Mouse (Mus musculus) T-cell, adult 2 months (primary cell): ENCODE data around the gene Retreg1.
A peak's percentile ranks its signal among the peaks of the same experiment; 100 is the strongest.

Experiments used
- DNase-seq: peaks from one replicate; pipeline ENCODE4 v3.0.0; 2022; ENCODE audit warnings: low spot score

Gene Retreg1

GRCm38 (mm10) chr15:25880192-25880591, 37.2 kb downstream of the Retreg1 start:
- DNase-seq, result no peak

DNA sequence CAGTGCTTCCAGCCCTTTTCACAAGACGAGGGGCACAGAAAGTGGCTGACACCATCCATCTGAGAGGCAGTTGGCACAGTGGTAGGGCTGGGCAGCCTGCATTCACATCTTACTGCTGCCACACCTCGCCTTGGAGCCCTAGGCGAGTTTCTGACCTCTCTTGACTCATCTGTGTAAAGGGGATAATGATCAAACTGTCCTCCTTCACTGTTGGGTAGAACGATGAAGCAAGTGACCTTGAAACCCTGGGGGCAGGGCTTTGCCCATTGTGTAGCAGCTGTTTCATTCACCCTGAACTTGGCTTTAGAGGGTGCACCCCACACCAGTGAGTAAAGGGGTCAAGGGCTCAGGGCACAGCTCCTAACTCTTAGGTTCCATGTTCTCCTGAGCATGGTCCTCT, 39.0 kb downstream of the Retreg1 start:
- DNase-seq, result no peak

GRCm38 (mm10) chr15:25884416-25884958, 41.5 kb downstream of the Retreg1 start:
- no peak for DNase-seq

- no peak for DNase-seq
These were observed 43.6 kb downstream of the Retreg1 start for GRCm38 (mm10) chr15:25886581-25887011.

DNA sequence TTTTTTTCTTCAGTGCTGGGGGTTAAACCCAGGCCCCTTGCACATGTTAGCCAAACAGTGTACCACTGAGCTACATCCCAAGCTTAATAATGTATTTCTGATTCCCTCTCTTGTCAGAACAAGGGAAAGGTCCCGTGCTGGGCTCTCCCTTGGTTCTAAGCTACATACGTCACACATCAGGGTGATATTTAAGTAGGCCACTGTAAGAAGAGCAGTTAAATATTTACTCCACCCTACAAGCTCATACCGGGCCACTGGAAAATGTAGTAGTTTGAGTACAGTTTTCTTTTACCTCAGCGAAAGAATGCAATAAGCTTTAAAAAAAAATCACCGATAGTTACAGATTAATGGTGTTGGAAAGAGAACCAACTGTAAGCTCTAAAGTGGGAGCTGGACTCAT, 46.9 kb downstream of the Retreg1 start:
- DNase-seq, result no peak

GRCm38 (mm10) chr15:25891556-25891955, 48.6 kb downstream of the Retreg1 start:
- peak; percentile 78 for DNase-seq

GRCm38 (mm10) chr15:25893327-25893726, 50.3 kb downstream of the Retreg1 start:
- no peak for DNase-seq

GRCm38 (mm10) chr15:25896783-25897182, 53.8 kb downstream of the Retreg1 start:
- DNase-seq, result no peak

GRCm38 (mm10) chr15:25897617-25898016, 54.6 kb downstream of the Retreg1 start:
- DNase-seq, result peak; percentile 29

DNA sequence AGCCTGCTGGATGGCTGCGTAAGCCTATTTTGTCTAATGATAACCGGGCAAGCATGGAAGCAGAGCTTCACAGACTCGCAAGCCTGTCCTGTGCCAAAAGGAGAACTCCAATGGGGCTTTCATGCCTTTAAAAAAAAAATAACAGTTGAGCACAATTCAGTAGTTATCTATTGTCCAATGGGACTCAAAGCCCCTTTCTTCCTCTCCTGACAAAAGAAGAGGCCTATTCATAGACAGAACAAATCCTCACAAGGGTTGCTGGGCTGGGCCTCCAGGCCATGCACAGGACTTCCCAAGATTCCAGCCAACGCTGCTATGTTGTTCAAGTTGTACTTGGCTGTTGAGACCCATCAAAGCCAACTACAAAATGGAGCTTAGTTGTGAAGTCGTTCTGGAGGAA, 56.0 kb downstream of the Retreg1 start:
- DNase-seq, result no peak

GRCm38 (mm10) chr15:25900540-25900939, 57.6 kb downstream of the Retreg1 start:
- DNase-seq, result peak; percentile 69

- DNase-seq, result peak; percentile 43
These were observed 60.1 kb downstream of the Retreg1 start for GRCm38 (mm10) chr15:25902931-25903615.

GRCm38 (mm10) chr15:25904435-25905021, 61.5 kb downstream of the Retreg1 start:
- DNase-seq, result no peak

DNA sequence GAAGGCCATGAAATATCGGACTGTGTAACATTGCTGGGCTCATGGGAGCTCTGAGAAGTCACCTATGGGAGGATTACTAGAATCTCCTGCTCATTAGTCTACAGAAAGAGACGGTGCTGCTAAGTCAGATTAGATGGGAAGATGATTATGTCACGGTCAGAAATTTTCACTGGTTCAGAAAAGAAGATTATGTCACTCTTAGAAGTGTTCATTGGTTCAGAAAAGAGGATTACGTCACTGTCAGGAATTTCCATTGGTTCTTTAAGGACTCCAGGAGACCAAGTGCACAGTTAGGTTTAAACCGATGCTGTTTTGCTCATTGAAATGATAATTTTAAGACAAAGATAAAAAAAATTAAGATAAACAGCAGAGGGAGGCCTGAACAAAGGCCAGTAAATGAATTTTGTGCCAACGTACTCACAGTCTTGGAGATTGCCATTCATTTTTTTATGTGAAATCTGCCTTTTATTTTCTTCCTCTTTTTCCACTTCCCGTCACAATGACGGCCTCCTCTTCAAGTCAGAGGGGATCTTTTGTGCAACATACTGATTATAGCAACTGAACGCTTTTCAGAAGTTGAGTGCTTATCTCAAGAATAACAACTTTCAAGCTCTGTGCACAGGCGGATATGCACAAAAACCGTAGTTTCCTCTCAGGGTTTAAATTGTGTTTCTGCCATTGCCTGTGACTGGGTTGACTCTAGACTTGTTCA, 67.0 kb downstream of the Retreg1 start:
- peak; percentile 26 for DNase-seq

- no peak for DNase-seq
These were observed 67.5 kb downstream of the Retreg1 start for GRCm38 (mm10) chr15:25910495-25910865.

GRCm38 (mm10) chr15:25910924-25911323, 67.9 kb downstream of the Retreg1 start:
- no peak for DNase-seq

- DNase-seq, result no peak
These were observed 69.9 kb downstream of the Retreg1 start for GRCm38 (mm10) chr15:25912911-25913310.

DNA sequence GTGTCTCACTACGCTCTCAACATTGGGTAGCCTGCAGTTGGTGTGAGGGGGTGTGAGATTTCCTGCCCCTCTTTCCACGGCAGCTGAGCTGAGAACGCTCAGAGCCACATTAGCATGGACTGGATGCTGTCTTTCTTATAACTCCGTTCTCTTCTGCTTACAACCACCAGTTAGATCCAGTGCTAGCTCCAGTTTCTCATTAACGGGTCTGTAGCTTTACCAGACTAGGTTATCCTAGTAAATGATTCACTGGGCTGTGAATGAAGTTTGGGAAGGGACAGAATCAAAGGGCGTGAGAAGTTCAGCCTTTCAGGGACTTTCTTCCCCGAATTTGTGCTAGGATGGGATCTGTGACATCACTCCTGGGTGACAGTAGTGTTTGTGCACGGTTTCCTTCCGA, 70.7 kb downstream of the Retreg1 start:
- no peak for DNase-seq

GRCm38 (mm10) chr15:25914160-25914559, 71.2 kb downstream of the Retreg1 start:
- DNase-seq, result no peak

DNA sequence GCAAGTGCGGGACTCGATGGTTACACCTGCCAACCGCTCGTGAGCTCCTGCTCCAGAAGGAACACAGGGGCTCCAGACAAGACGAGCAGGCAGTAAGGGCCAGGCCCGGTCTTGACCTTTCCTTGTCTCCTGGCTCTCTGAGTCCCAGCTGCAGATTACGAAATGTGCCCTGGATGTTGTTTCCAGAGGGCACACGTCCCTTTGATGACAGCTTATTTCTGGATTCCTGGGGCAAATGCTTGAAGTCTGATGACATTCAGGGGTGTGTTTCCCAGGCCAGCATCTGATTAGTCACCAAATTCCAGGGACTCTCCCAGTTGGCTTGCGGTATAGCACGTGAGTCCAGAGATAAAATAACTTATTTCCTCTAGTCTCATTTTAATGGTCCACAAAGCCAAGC, 72.0 kb downstream of the Retreg1 start:
- DNase-seq, result no peak

DNA sequence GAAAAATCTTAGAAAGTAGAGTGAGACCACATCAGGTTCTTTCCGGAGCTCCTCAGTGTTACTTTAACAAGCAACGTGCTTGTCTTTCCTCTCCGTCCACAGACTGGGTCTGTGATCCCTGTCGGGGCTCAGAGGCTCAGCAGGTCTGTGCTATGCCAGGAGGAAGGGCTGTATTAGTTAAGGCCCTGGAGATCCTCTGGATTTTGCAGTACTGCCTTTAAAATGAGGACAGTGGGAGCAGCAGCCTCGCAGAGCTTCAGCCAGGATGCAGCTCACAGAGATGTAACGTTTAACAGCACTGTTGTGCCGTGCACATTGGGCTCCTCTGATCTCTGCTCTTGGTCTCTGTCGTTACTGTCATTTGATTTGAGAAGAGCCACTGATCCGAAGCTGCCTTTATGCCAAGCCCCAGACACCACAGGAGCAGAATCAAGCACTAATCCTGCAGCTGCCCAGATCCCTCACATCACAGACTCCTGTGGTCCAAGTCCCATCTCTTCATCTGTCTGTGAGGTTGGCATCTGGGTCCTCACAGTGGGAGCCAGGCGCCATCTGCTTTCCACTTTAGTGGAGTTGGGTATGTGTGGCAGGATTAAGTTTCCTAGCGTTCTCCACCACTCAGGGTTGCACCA, 72.7 kb downstream of the Retreg1 start:
- DNase-seq, result no peak

- DNase-seq, result no peak
These were observed 73.3 kb downstream of the Retreg1 start for GRCm38 (mm10) chr15:25916252-25916651.

DNA sequence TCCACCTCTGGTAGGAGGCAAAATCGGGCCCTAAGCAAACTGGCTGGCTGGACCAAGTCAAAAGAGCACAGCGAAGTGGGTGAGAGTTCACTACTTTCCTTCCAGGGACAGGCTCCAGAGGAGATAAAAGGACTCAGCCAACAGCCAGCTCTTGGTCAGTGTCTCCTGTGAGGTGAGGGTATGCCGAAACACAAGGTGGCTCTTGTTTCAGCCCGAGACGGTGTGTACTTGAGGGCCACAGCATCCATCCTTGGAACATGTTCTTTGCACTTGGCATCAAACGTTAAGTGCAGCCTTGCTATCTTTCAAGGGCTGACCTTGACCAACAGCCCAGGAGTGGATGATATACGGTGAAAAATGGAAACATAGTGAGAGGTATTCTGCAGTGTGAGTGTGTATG, 75.7 kb downstream of the Retreg1 start:
- no peak for DNase-seq
